34 mouse cellular contexts compared by ENCODE assay signal in the genomic region with DNA sequence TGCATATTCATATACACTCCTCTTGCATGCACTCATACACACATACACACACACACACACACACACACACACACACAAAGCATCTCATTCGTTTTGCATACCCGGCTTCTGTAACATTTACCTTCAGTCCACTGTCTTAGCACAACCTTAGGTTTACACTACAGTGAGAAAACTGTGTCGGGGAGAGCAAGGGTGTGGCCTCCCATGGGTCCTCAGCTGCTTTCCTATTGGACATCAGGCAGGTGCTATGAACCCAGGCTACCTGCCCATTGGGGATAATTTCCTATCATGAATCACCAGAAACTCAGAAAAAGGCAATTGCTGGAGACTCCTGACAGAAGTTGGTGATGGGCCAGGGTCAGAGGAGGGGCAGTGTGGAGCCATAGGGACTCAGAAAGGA. TPM values are rescaled to one million over a fixed set of nuclear protein-coding genes. Genes with fewer than 3 reads are reported as not detected.
DNase-seq lines count a peak whose midpoint lies in the region; ATAC-seq and TF ChIP-seq lines count a peak whose summit lies in the region.
"Had no signal": no experiment of that assay in that cellular context is flagged by ENCODE, and none has a peak within 500 bp of the region (broad histone marks: within the 10 kb centered on the region; RNA-seq: fewer than 3 reads in every experiment).

No protein-coding gene starts in this region.

- H3K36me3 ChIP-seq in intestine, embryonic 14.5 days (ENCODE audit: control insufficient read depth, insufficient read depth, low read length), result no peaks in the 10 kb centered on the region
- H3K36me3 ChIP-seq in intestine, postnatal 0 days (ENCODE audit: control insufficient read depth, insufficient read depth), result no peaks in the 10 kb centered on the region
- H3K36me3 ChIP-seq in stomach, embryonic 15.5 days, result no peaks in the 10 kb centered on the region
- H3K36me3 ChIP-seq in thymus, adult 2 months (ENCODE audit: control insufficient read depth, insufficient read depth, low read length), result no peaks in the 10 kb centered on the region
- H3K36me3 ChIP-seq in midbrain, embryonic 13.5 days, result no peaks in the 10 kb centered on the region
- H3K36me3 ChIP-seq: forebrain, embryonic 10.5 days; hindbrain, embryonic 10.5 days; hindbrain, embryonic 13.5 days had no signal

- 64% methylated on average over 3 of the region's 3 CpGs for WGBS in intestine, embryonic 14.5 days
- WGBS in intestine, postnatal 0 days, result 29% methylated on average over 3 of the region's 3 CpGs
- 47% methylated on average over 3 of the region's 3 CpGs for WGBS in stomach, embryonic 15.5 days
- WGBS in thymus, adult 2 months, result 87% methylated on average over 3 of the region's 3 CpGs
- WGBS in midbrain, embryonic 13.5 days, result 84% methylated on average over 3 of the region's 3 CpGs

- TF ChIP-seq POLR2A in thymus, adult 2 months (IDR thresholded peaks at IDR 0.05; ENCODE audit: control insufficient read depth, extremely low read depth, insufficient read depth, low read length, poor library complexity), result no peak

- no peak overlapping the region for H3K4me3 ChIP-seq in intestine, embryonic 14.5 days (ENCODE audit: low read depth, low read length)
- H3K4me3 ChIP-seq in intestine, postnatal 0 days (ENCODE audit: low read depth, low read length), result peak overlapping the region; percentile 21
- H3K4me3 ChIP-seq in stomach, embryonic 15.5 days (replicated peaks), result no peak overlapping the region
- no peak overlapping the region for H3K4me3 ChIP-seq in layer of hippocampus, adult 2 months
- H3K4me3 ChIP-seq in thymus, adult 2 months (ENCODE audit: control insufficient read depth, insufficient read depth, low read length), result no peak overlapping the region
- H3K4me3 ChIP-seq in midbrain, embryonic 13.5 days (replicated peaks), result no peak overlapping the region
- H3K4me3 ChIP-seq: forebrain, embryonic 10.5 days; gastrocnemius, adult 2 months; hindbrain, embryonic 10.5 days; hindbrain, embryonic 13.5 days had no signal

- H3K4me1 ChIP-seq in intestine, embryonic 14.5 days (replicated peaks; ENCODE audit: control insufficient read depth, insufficient read depth, low read length), result peaks cover 10% of the 10 kb centered on the region; the same call in 1 of the 2 replicates
- H3K4me1 ChIP-seq in intestine, postnatal 0 days (replicated peaks; ENCODE audit: control insufficient read depth, insufficient read depth, low read length), result peaks cover 14% of the 10 kb centered on the region; the same call in 1 of the 2 replicates
- 0 out of 2 replicates have a peak, but pooled peaks cover 10% of the 10 kb centered on the region for H3K4me1 ChIP-seq in stomach, embryonic 15.5 days
- H3K4me1 ChIP-seq in thymus, adult 2 months (replicated peaks; ENCODE audit: control insufficient read depth, insufficient read depth, low read length), result no peaks in the 10 kb centered on the region
- H3K4me1 ChIP-seq in midbrain, embryonic 13.5 days (replicated peaks), result no peaks in the 10 kb centered on the region
- H3K4me1 ChIP-seq: forebrain, embryonic 10.5 days; hindbrain, embryonic 10.5 days; hindbrain, embryonic 13.5 days had no signal

- H3K9me3 ChIP-seq in intestine, embryonic 14.5 days (ENCODE audit: control insufficient read depth, low read length), result no peaks in the 10 kb centered on the region
- H3K9me3 ChIP-seq in intestine, postnatal 0 days (ENCODE audit: control insufficient read depth), result no peaks in the 10 kb centered on the region
- H3K9me3 ChIP-seq in stomach, embryonic 15.5 days, result no peaks in the 10 kb centered on the region
- no peaks in the 10 kb centered on the region for H3K9me3 ChIP-seq in midbrain, embryonic 13.5 days
- H3K9me3 ChIP-seq: forebrain, embryonic 10.5 days; hindbrain, embryonic 10.5 days; hindbrain, embryonic 13.5 days had no signal

- DNase-seq in intestine, embryonic 14.5 days (ENCODE audit: low spot score), result no peak
- DNase-seq in ovary, postnatal 10 days (ENCODE audit: low spot score), result no peak
- DNase-seq in layer of hippocampus, adult 2 months (ENCODE audit: low spot score in 2 of 2), result no peak
- DNase-seq in thymus, adult 2 months, result no peak
- DNase-seq: adrenal gland, postnatal 10 days; adrenal gland, postnatal 36 days; cerebellum, adult 18-20 months; cerebellum, adult 9-10 months; cerebellum, postnatal 14 days; forebrain, postnatal 0 days; gastrocnemius, adult 2 months; gastrocnemius, postnatal 14 days; heart, adult 11 months; heart, postnatal 36 days had no signal

- H3K27me3 ChIP-seq in intestine, embryonic 14.5 days (replicated peaks; ENCODE audit: control insufficient read depth, insufficient read depth, low read length), result no peaks in the 10 kb centered on the region
- no peaks in the 10 kb centered on the region for H3K27me3 ChIP-seq in intestine, postnatal 0 days (replicated peaks; ENCODE audit: control insufficient read depth, insufficient read depth, low read length)
- H3K27me3 ChIP-seq in stomach, embryonic 15.5 days (replicated peaks), result no peaks in the 10 kb centered on the region
- no peaks in the 10 kb centered on the region for H3K27me3 ChIP-seq in thymus, adult 2 months (ENCODE audit: control insufficient read depth, insufficient read depth, low read length)
- no peaks in the 10 kb centered on the region for H3K27me3 ChIP-seq in midbrain, embryonic 13.5 days
- H3K27me3 ChIP-seq: hindbrain, embryonic 13.5 days had no signal

- no peak overlapping the region for H3K9ac ChIP-seq in intestine, embryonic 14.5 days (ENCODE audit: low read length)
- no peak overlapping the region for H3K9ac ChIP-seq in intestine, postnatal 0 days (ENCODE audit: low read depth, low read length)
- no peak overlapping the region for H3K9ac ChIP-seq in stomach, embryonic 15.5 days
- no peak overlapping the region for H3K9ac ChIP-seq in midbrain, embryonic 13.5 days (replicated peaks)
- H3K9ac ChIP-seq: forebrain, postnatal 0 days; hindbrain, embryonic 13.5 days had no signal

- H3K4me2 ChIP-seq in intestine, embryonic 14.5 days (ENCODE audit: low read length), result no peak overlapping the region
- peak overlapping the region; percentile 37 for H3K4me2 ChIP-seq in intestine, postnatal 0 days (replicated peaks; ENCODE audit: low read depth)
- H3K4me2 ChIP-seq in stomach, embryonic 15.5 days, result 0 out of 2 replicates have a peak overlapping the region, but pooled peaks have one; percentile 2
- no peak overlapping the region for H3K4me2 ChIP-seq in midbrain, embryonic 13.5 days (replicated peaks)
- H3K4me2 ChIP-seq: heart, embryonic 11.5 days; hindbrain, embryonic 13.5 days had no signal

- no peak for TF ChIP-seq CTCF in intestine, postnatal 0 days (IDR thresholded peaks at IDR 0.05; ENCODE audit: low read depth)
- no peak for TF ChIP-seq CTCF in layer of hippocampus, adult 2 months (conservative IDR thresholded peaks at IDR 0.05)
- no peak for TF ChIP-seq CTCF in thymus, adult 2 months (IDR thresholded peaks at IDR 0.05; ENCODE audit: borderline replicate concordance, control insufficient read depth, extremely low read depth, insufficient read depth, low read length, poor library complexity)

- peak overlapping the region; percentile 69 for H3K27ac ChIP-seq in intestine, embryonic 14.5 days (ENCODE audit: low read depth)
- peak overlapping the region; percentile 79 for H3K27ac ChIP-seq in intestine, postnatal 0 days (ENCODE audit: low read depth, low read length)
- peak overlapping the region; percentile 88 for H3K27ac ChIP-seq in stomach, embryonic 15.5 days
- no peak overlapping the region for H3K27ac ChIP-seq in layer of hippocampus, adult 2 months
- no peak overlapping the region for H3K27ac ChIP-seq in thymus, adult 2 months (ENCODE audit: control insufficient read depth, insufficient read depth, low read length)
- no peak overlapping the region for H3K27ac ChIP-seq in midbrain, embryonic 13.5 days
- H3K27ac ChIP-seq: forebrain, embryonic 10.5 days; gastrocnemius, adult 2 months; hindbrain, embryonic 10.5 days; hindbrain, embryonic 13.5 days had no signal

- no peak for ATAC-seq in intestine, embryonic 14.5 days (replicated peaks; ENCODE audit: low FRiP score, low TSS enrichment, low read depth)
- peak; percentile 52 for ATAC-seq in intestine, postnatal 0 days
- ATAC-seq in stomach, embryonic 15.5 days (ENCODE audit: insufficient read depth, low FRiP score, low read depth), result no peak
- ATAC-seq in midbrain, embryonic 13.5 days, result no peak
- ATAC-seq: activated CD4-positive, CD25-positive, alpha-beta regulatory T cell, adult 4 months; CD4-positive, CD25-positive, alpha-beta regulatory T cell, adult 4 months; forebrain, embryonic 14.5 days; forebrain, postnatal 0 days; hindbrain, embryonic 16.5 days had no signal

RNA-seq across cellular contexts. Expression of a gene that starts 8.9 kb away (rescaled TPM):
- 359 and 374 TPM in 2 replicates for polyA plus RNA-seq in intestine, embryonic 14.5 days (2014; fragmentation: Nextera tagmentation; extraction: Ambion mirVana)
- polyA plus RNA-seq in intestine, postnatal 0 days (2015; fragmentation: Nextera tagmentation; extraction: Ambion mirVana), result 491 and 533 TPM in 2 replicates
- polyA plus RNA-seq in stomach, embryonic 15.5 days (2015; fragmentation: Nextera tagmentation; extraction: Ambion mirVana), result 796 and 889 TPM in 2 replicates
- not detected for total RNA-seq in layer of hippocampus, adult 2 months (2021)
- 8.7 and 13.0 TPM in 2 replicates for polyA plus RNA-seq in thymus, adult 2 months (2012; rRNA removed)
- polyA plus RNA-seq in midbrain, embryonic 13.5 days (2015; fragmentation: Nextera tagmentation; extraction: Ambion mirVana), result 0.86 and 1.4 TPM in 2 replicates
- total RNA-seq: MEL had no signal
- polyA plus RNA-seq: activated CD4-positive, CD25-positive, alpha-beta regulatory T cell, adult 4 months; CD4-positive, CD25-positive, alpha-beta regulatory T cell, adult 4 months had no signal

RNA-seq across cellular contexts. Expression of a gene that starts 21.6 kb away (rescaled TPM):
- polyA plus RNA-seq in intestine, embryonic 14.5 days (2014; fragmentation: Nextera tagmentation; extraction: Ambion mirVana), result 1.3 TPM in 2 replicates
- polyA plus RNA-seq in intestine, postnatal 0 days (2015; fragmentation: Nextera tagmentation; extraction: Ambion mirVana), result 1.2 and 1.5 TPM in 2 replicates
- polyA plus RNA-seq in stomach, embryonic 15.5 days (2015; fragmentation: Nextera tagmentation; extraction: Ambion mirVana), result 698 and 1,006 TPM in 2 replicates
- under 1 TPM in 1 of 2 experiments, not detected in 1; 0.77 TPM for total RNA-seq in layer of hippocampus, adult 2 months (2021)
- polyA plus RNA-seq in thymus, adult 2 months (2012; rRNA removed), result 0.85 and 1.1 TPM in 2 replicates
- 0.41 and 0.98 TPM in 2 replicates for polyA plus RNA-seq in midbrain, embryonic 13.5 days (2015; fragmentation: Nextera tagmentation; extraction: Ambion mirVana)
- total RNA-seq: adrenal gland, adult 18-20 months; adrenal gland, postnatal 10 days; adrenal gland, postnatal 36 days; forebrain, postnatal 0 days; gastrocnemius, adult 2 months; gastrocnemius, postnatal 14 days; heart, postnatal 36 days; MEL had no signal
- polyA plus RNA-seq: activated CD4-positive, CD25-positive, alpha-beta regulatory T cell, adult 4 months; CD4-positive, CD25-positive, alpha-beta regulatory T cell, adult 4 months; frontal cortex, adult 2 months had no signal

RNA-seq across cellular contexts. Expression of a gene that starts 35.7 kb away (rescaled TPM):
- polyA plus RNA-seq in intestine, embryonic 14.5 days (2014; fragmentation: Nextera tagmentation; extraction: Ambion mirVana), result not detected in 2 replicates
- not detected in 2 replicates for polyA plus RNA-seq in intestine, postnatal 0 days (2015; fragmentation: Nextera tagmentation; extraction: Ambion mirVana)
- polyA plus RNA-seq in stomach, embryonic 15.5 days (2015; fragmentation: Nextera tagmentation; extraction: Ambion mirVana), result not detected in 2 replicates
- total RNA-seq in layer of hippocampus, adult 2 months (2021), result 1 to 10 TPM; 3.6 to 3.7 TPM
- 0.31 and 0.42 TPM in 2 replicates for polyA plus RNA-seq in thymus, adult 2 months (2012; rRNA removed)
- not detected in 2 replicates for polyA plus RNA-seq in midbrain, embryonic 13.5 days (2015; fragmentation: Nextera tagmentation; extraction: Ambion mirVana)
- total RNA-seq: adrenal gland, adult 18-20 months; adrenal gland, postnatal 36 days; forebrain, postnatal 0 days; gastrocnemius, adult 2 months; gastrocnemius, postnatal 14 days; heart, adult 8-10 months; heart, postnatal 36 days; MEL had no signal
- polyA plus RNA-seq: activated CD4-positive, CD25-positive, alpha-beta regulatory T cell, adult 4 months; CD4-positive, CD25-positive, alpha-beta regulatory T cell, adult 4 months; embryonic facial prominence, embryonic 11.5 days; embryonic facial prominence, embryonic 14.5 days; forebrain, embryonic 10.5 days; forebrain, embryonic 14.5 days; heart, embryonic 11.5 days; heart, embryonic 14.5 days; heart, postnatal 0 days; hindbrain, embryonic 10.5 days; hindbrain, embryonic 13.5 days had no signal

RNA-seq across cellular contexts. Expression of a gene that starts 36.0 kb away (rescaled TPM):
- 0.11 TPM in 1 of 2 replicates, not detected in the other for polyA plus RNA-seq in intestine, embryonic 14.5 days (2014; fragmentation: Nextera tagmentation; extraction: Ambion mirVana)
- not detected in 2 replicates for polyA plus RNA-seq in intestine, postnatal 0 days (2015; fragmentation: Nextera tagmentation; extraction: Ambion mirVana)
- polyA plus RNA-seq in stomach, embryonic 15.5 days (2015; fragmentation: Nextera tagmentation; extraction: Ambion mirVana), result 397 and 779 TPM in 2 replicates
- not detected for total RNA-seq in layer of hippocampus, adult 2 months (2021)
- polyA plus RNA-seq in thymus, adult 2 months (2012; rRNA removed), result 0.92 and 0.98 TPM in 2 replicates
- 0.22 TPM in 1 of 2 replicates, not detected in the other for polyA plus RNA-seq in midbrain, embryonic 13.5 days (2015; fragmentation: Nextera tagmentation; extraction: Ambion mirVana)
- total RNA-seq: adrenal gland, adult 18-20 months; adrenal gland, postnatal 10 days; adrenal gland, postnatal 36 days; forebrain, postnatal 0 days; gastrocnemius, adult 2 months; gastrocnemius, postnatal 14 days; gastrocnemius, postnatal 4 days; heart, adult 8-10 months; heart, postnatal 36 days; MEL had no signal
- polyA plus RNA-seq: activated CD4-positive, CD25-positive, alpha-beta regulatory T cell, adult 4 months; CD4-positive, CD25-positive, alpha-beta regulatory T cell, adult 4 months; embryonic facial prominence, embryonic 11.5 days; forebrain, embryonic 10.5 days; forebrain, embryonic 14.5 days; forebrain, postnatal 0 days; frontal cortex, adult 2 months; heart, embryonic 11.5 days; heart, embryonic 14.5 days; heart, postnatal 0 days; hindbrain, embryonic 13.5 days had no signal

RNA-seq across cellular contexts. Expression of a gene that starts 50.0 kb away (rescaled TPM):
- polyA plus RNA-seq in intestine, embryonic 14.5 days (2014; fragmentation: Nextera tagmentation; extraction: Ambion mirVana), result 5.7 and 6.0 TPM in 2 replicates
- 8.9 and 10.0 TPM in 2 replicates for polyA plus RNA-seq in intestine, postnatal 0 days (2015; fragmentation: Nextera tagmentation; extraction: Ambion mirVana)
- 17.3 and 25.8 TPM in 2 replicates for polyA plus RNA-seq in stomach, embryonic 15.5 days (2015; fragmentation: Nextera tagmentation; extraction: Ambion mirVana)
- total RNA-seq in layer of hippocampus, adult 2 months (2021), result not detected
- polyA plus RNA-seq in thymus, adult 2 months (2012; rRNA removed), result 59.7 and 80.7 TPM in 2 replicates
- 0.15 and 0.22 TPM in 2 replicates for polyA plus RNA-seq in midbrain, embryonic 13.5 days (2015; fragmentation: Nextera tagmentation; extraction: Ambion mirVana)
- total RNA-seq: gastrocnemius, adult 2 months; gastrocnemius, postnatal 14 days; MEL had no signal
- polyA plus RNA-seq: activated CD4-positive, CD25-positive, alpha-beta regulatory T cell, adult 4 months; CD4-positive, CD25-positive, alpha-beta regulatory T cell, adult 4 months; forebrain, embryonic 14.5 days had no signal

Comparison
In these comparisons a context has a peak if more than half of its experiments do, and no peak if none do; other contexts are left out.
1. H3K4me2 ChIP-seq: peak in intestine, postnatal 0 days (single experiment) and stomach, embryonic 15.5 days (single experiment); none in intestine, embryonic 14.5 days (single experiment) and midbrain, embryonic 13.5 days (single experiment).
2. H3K27ac ChIP-seq: peak in intestine, embryonic 14.5 days (single experiment), intestine, postnatal 0 days (single experiment) and stomach, embryonic 15.5 days (single experiment); none in layer of hippocampus, adult 2 months (single experiment), thymus, adult 2 months (single experiment) and midbrain, embryonic 13.5 days (single experiment).
3. RNA of a gene that starts 8.9 kb away (polyA plus RNA-seq): 796 to 889 TPM in stomach, embryonic 15.5 days, 491 to 533 TPM in intestine, postnatal 0 days and 359 to 374 TPM in intestine, embryonic 14.5 days; 8.7 to 13.0 TPM in thymus, adult 2 months and 0.86 to 1.4 TPM in midbrain, embryonic 13.5 days; every median in the first group is over 10 times any median in the second.
4. RNA of a gene that starts 21.6 kb away (polyA plus RNA-seq): 698 to 1,006 TPM in stomach, embryonic 15.5 days; 1.3 TPM in intestine, embryonic 14.5 days, 1.2 to 1.5 TPM in intestine, postnatal 0 days, 0.85 to 1.1 TPM in thymus, adult 2 months and 0.41 to 0.98 TPM in midbrain, embryonic 13.5 days; every median in the first group is over 100 times any median in the second.